Mouse (Mus musculus): Measurements from ENCODE around the gene Snap47. TPM values are rescaled to one million over a fixed set of nuclear protein-coding genes. Genes with fewer than 3 reads are reported as not detected.
A peak's percentile ranks its signal among the peaks of the same experiment; 100 is the strongest.

Snap47 gene
- polyA plus RNA-seq, 1 experiment from 2014 or later = 448 TPM

DNA sequence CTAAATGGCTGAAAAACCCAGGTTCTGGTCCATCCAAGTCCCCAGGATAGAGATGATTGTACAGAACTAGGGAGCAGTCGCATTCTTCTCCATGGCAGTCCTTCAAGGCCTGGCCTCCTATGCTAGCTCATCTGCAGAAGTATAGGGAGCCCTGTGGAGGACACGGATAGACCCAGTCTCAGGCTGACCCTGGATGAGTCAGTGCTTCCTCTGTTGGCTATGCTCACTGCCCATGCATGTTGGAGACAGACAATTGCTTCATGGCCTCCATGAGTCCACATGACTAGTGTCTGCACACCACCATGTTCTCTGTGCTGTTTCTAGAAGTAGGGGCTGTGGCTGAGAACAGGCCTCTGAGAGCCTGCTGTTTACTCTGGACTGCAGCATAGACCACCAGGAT lies 5.4 kb upstream of the Snap47 start:
- H3K9ac ChIP-seq = no peak overlapping the region
- H3K9me3 ChIP-seq = no peaks in the 10 kb centered on the region
- H3K36me3 ChIP-seq = peaks cover 81% of the 10 kb centered on the region
- H3K27ac ChIP-seq = no peak overlapping the region
- H3K27me3 ChIP-seq = no peaks in the 10 kb centered on the region
- WGBS = 87% methylated on average over 2 of the region's 2 CpGs
- ATAC-seq (ENCODE audit: low FRiP score) = no peak
- peaks cover 5% of the 10 kb centered on the region for H3K4me1 ChIP-seq (replicated peaks)
- no peak overlapping the region for H3K4me2 ChIP-seq
- no peak overlapping the region for H3K4me3 ChIP-seq

DNA sequence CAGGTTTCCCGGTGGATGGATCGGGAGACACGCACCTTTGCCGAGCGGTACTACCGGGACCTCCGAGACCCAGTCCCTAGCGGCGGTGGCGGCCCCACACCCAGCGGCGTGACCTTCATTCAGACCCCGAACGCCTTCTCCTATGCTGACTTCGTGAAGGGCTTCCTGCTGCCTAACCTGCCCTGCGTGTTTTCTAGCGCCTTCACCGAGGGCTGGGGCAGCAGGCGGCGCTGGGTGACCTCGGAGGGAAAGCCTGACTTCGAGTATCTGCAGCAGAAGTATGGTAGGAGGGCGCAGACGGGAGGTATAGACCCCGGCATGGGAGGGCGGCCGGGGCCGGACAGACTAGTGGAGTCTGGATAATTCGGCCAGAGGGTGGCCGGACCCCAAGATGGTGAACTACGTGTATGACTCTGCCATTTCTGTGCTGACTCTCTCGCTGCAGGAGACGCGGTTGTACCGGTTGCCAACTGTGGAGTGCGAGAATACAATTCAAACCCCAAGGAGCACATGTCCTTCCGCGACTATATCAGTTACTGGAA lies 685 bp downstream of the Snap47 start:
- peak overlapping the region; percentile 93 for H3K27ac ChIP-seq
- H3K36me3 ChIP-seq = peaks cover 37% of the 10 kb centered on the region
- whole genome bisulfite sequencing = 1% methylated on average over 38 of the region's 38 CpGs
- H3K4me1 ChIP-seq (replicated peaks) = peaks cover 33% of the 10 kb centered on the region
- H3K4me3 ChIP-seq = peak overlapping the region; percentile 83
- H3K9ac ChIP-seq = peak overlapping the region; percentile 83
- H3K4me2 ChIP-seq = peak overlapping the region; percentile 95
- peak; percentile 80 for ATAC-seq (ENCODE audit: low FRiP score)
- H3K27me3 ChIP-seq = no peaks in the 10 kb centered on the region
- no peaks in the 10 kb centered on the region for H3K9me3 ChIP-seq

GRCm38 (mm10) chr11:59449741-59450229 lies 1.2 kb downstream of the Snap47 start, which contains the start of gene Jmjd4:
Gene Jmjd4 (plus strand): TSS chr11:59450045.
- WGBS = 0% methylated on average over 31 of the region's 40 CpGs
- Histone ChIP-seq H3K4me2 (peak within 1 kb of the TSS; percentile 95), H3K27me3 (no peaks in the 10 kb centered on the region), H3K9ac (peak within 1 kb of the TSS; percentile 83), H3K4me1 (replicated peaks) (peaks cover 33% of the 10 kb centered on the region), H3K9me3 (no peaks in the 10 kb centered on the region), H3K4me3 (peak within 1 kb of the TSS; percentile 83), H3K36me3 (peaks cover 36% of the 10 kb centered on the region), H3K27ac (peak within 1 kb of the TSS; percentile 93)
- ATAC-seq (ENCODE audit: low FRiP score) = peak; percentile 98

GRCm38 (mm10) chr11:59443102-59443501 lies 7.9 kb downstream of the Snap47 start:
- Histone ChIP-seq H3K9me3 (no peaks in the 10 kb centered on the region), H3K4me2 (no peak overlapping the region), H3K9ac (no peak overlapping the region), H3K4me3 (no peak overlapping the region), H3K36me3 (peaks cover 38% of the 10 kb centered on the region), H3K27me3 (no peaks in the 10 kb centered on the region), H3K27ac (no peak overlapping the region), H3K4me1 (replicated peaks) (peaks cover 5% of the 10 kb centered on the region)
- no peak for ATAC-seq (ENCODE audit: low FRiP score)

- H3K9me3 ChIP-seq = no peaks in the 10 kb centered on the region; the same call in 1 of the 2 replicates
- no peak overlapping the region for H3K27ac ChIP-seq
- no peak overlapping the region for H3K4me2 ChIP-seq
- no peak overlapping the region for H3K9ac ChIP-seq
- no peak overlapping the region for H3K4me3 ChIP-seq
- no peak for ATAC-seq (ENCODE audit: low FRiP score)
- 97% methylated on average over 12 of the region's 12 CpGs for WGBS
- H3K36me3 ChIP-seq = peaks cover 70% of the 10 kb centered on the region
- 0 out of 2 replicates have a peak, but pooled peaks cover 5% of the 10 kb centered on the region for H3K4me1 ChIP-seq (replicated peaks)
- H3K27me3 ChIP-seq = no peaks in the 10 kb centered on the region
Measured at GRCm38 (mm10) chr11:59437954-59438353, 13.0 kb downstream of the Snap47 start.

DNA sequence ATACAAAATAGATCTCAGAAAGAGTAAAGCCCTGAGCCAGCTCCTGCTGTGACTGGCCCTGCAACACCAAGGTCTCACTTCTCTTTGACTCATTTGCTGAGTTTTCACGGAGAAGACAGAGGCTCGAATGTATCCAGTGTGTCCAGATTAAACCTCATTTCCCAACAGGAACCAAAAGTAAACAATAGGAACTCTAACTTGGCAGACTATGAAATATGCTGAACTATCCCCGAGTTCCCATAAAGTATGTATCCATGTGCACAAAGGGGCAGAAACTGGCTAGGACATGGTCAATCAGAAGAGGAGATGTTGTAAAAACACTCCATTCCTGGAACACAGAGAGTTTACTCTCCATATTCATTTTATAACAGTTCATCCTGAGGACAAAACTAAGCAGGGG lies 18.7 kb downstream of the Snap47 start:
- Histone ChIP-seq H3K27me3 (no peaks in the 10 kb centered on the region), H3K9ac (no peak overlapping the region), H3K4me3 (no peak overlapping the region), H3K27ac (no peak overlapping the region), H3K4me2 (no peak overlapping the region), H3K36me3 (peaks cover 82% of the 10 kb centered on the region), H3K9me3 (no peaks in the 10 kb centered on the region; the same call in 1 of the 2 replicates), H3K4me1 (replicated peaks) (0 out of 2 replicates have a peak, but pooled peaks cover 13% of the 10 kb centered on the region)
- 76% methylated on average over 3 of the region's 3 CpGs for WGBS
- no peak for ATAC-seq (ENCODE audit: low FRiP score)

DNA sequence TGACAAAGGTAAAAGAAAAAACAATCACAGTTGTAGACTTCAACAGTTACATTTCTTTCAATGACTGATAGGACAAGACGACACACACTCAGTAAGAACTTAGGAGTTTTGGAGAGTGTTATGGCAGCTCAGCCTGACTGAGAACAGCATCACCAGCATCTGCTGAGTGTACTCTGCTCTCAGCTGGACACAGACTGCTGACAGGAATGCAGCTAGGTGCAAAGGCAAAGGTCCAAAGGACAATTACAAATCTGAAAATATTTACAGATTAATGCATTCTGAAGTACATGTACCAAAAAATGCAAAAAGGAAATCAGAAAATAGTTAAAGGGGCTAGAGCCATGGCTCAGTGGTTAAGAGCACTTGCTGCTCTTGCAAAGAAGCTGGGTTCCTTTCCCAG lies 21.0 kb downstream of the Snap47 start:
- Histone ChIP-seq H3K4me2 (no peak overlapping the region), H3K27ac (no peak overlapping the region), H3K9me3 (no peaks in the 10 kb centered on the region), H3K36me3 (peaks cover 86% of the 10 kb centered on the region), H3K4me3 (no peak overlapping the region), H3K27me3 (no peaks in the 10 kb centered on the region), H3K9ac (no peak overlapping the region), H3K4me1 (replicated peaks) (peaks cover 22% of the 10 kb centered on the region; the same call in 1 of the 2 replicates)
- WGBS = 83% methylated on average over 1 of the region's 1 CpGs
- no peak for ATAC-seq (ENCODE audit: low FRiP score)

DNA sequence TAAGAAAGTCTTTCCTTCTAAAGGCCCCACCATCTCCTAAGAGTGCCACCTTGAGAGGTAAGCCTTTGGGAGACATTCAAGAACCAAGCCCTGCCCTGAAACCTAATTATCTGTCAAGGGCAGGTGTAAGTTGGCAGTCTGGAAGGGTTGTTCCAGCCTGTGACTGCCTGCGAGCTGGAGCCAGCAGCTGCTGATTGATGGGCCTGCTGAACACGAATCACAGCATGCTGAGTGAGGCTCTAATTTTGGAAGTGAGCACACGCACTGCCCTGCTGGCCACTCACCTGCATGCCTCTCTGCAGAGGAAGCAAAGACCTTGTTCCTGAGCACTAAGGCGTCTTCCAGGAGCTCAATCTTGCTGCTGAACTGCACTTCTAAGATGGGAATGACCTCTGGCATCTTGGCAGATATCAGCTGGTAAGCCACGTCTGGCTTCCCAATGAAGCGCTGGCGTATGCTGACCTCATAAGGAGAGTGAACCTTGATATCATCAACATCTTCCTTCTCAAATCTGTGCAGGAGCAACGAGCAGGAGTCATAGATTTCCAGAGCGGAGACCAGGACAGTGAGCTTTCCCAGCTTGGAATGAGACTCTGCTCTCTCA lies 22.8 kb downstream of the Snap47 start:
- H3K36me3 ChIP-seq = peaks cover 85% of the 10 kb centered on the region
- no peaks in the 10 kb centered on the region for H3K27me3 ChIP-seq
- 89% methylated on average over 9 of the region's 9 CpGs for WGBS
- H3K9ac ChIP-seq = no peak overlapping the region
- H3K4me3 ChIP-seq = no peak overlapping the region
- peaks cover 26% of the 10 kb centered on the region for H3K4me1 ChIP-seq (replicated peaks)
- ATAC-seq (ENCODE audit: low FRiP score) = no peak
- no peak overlapping the region for H3K27ac ChIP-seq
- no peaks in the 10 kb centered on the region for H3K9me3 ChIP-seq
- H3K4me2 ChIP-seq = no peak overlapping the region

GRCm38 (mm10) chr11:59425671-59426101 lies 25.3 kb downstream of the Snap47 start:
- Histone ChIP-seq H3K36me3 (peaks cover 88% of the 10 kb centered on the region), H3K9me3 (no peaks in the 10 kb centered on the region), H3K4me1 (replicated peaks) (peaks cover 17% of the 10 kb centered on the region), H3K27ac (no peak overlapping the region), H3K4me3 (no peak overlapping the region), H3K4me2 (no peak overlapping the region), H3K27me3 (no peaks in the 10 kb centered on the region), H3K9ac (no peak overlapping the region)
- ATAC-seq (ENCODE audit: low FRiP score) = no peak
- 72% methylated on average over 7 of the region's 7 CpGs for WGBS

DNA sequence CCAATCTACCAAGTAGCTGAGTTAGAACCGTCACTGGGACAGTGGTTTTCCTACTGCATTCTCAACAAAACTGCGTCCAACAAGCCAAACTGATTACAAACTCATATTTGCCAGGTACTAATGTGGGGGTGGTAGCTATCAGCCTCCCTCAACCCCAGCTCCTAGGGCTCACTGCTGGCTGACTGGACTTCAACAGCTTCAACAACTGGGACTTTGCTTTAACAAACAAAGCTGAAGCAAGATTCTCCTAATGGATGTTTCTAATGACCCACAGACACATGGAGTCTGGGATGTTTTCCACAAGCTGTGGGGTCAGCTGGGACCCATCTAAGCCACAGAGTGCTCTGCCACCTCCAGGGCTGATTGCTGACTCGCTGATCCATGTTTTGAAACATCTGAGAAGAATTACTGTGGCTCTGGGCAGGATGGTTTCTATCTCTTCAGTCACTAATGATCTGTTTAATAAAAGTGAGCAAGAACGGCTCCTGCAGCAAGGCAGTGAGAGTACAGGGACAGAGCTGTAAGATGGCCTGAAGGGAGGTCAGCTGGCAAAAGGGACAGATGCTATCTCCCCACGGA lies 27.9 kb downstream of the Snap47 start:
- no peak for ATAC-seq (ENCODE audit: low FRiP score)
- Histone ChIP-seq H3K27me3 (no peaks in the 10 kb centered on the region), H3K9me3 (no peaks in the 10 kb centered on the region), H3K4me3 (no peak overlapping the region), H3K4me2 (no peak overlapping the region), H3K4me1 (replicated peaks) (peaks cover 17% of the 10 kb centered on the region), H3K27ac (peak overlapping the region; percentile 12; the same call in 1 of the 2 replicates), H3K9ac (0 out of 2 replicates have a peak overlapping the region, but pooled peaks have one; percentile 19), H3K36me3 (peaks cover 96% of the 10 kb centered on the region)
- 76% methylated on average over 5 of the region's 5 CpGs for WGBS

DNA sequence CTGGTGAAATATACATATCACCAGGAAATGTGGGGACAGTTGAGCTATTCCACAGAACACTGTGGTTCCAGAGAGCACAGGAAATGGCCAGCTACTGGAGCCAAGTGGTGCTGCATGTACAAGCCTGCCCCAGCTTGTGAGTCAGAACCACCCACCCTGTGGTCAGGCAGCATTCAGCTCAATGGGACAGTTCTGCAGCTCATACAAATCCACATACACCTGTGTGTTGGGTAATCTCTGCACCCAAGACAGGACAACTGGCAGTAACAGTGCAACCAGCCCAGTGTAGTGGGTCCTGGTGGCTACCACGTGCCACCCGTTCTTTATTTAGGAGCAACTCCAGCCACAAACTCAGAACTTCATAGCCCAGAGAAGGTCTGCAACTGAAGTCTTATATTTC lies 29.0 kb downstream of the Snap47 start:
- Histone ChIP-seq H3K4me1 (replicated peaks) (peaks cover 17% of the 10 kb centered on the region), H3K27ac (no peak overlapping the region), H3K9me3 (no peaks in the 10 kb centered on the region), H3K4me2 (no peak overlapping the region), H3K36me3 (peaks cover 94% of the 10 kb centered on the region), H3K4me3 (no peak overlapping the region), H3K27me3 (no peaks in the 10 kb centered on the region), H3K9ac (no peak overlapping the region)
- WGBS = 96% methylated on average over 2 of the region's 2 CpGs
- no peak for ATAC-seq (ENCODE audit: low FRiP score)

DNA sequence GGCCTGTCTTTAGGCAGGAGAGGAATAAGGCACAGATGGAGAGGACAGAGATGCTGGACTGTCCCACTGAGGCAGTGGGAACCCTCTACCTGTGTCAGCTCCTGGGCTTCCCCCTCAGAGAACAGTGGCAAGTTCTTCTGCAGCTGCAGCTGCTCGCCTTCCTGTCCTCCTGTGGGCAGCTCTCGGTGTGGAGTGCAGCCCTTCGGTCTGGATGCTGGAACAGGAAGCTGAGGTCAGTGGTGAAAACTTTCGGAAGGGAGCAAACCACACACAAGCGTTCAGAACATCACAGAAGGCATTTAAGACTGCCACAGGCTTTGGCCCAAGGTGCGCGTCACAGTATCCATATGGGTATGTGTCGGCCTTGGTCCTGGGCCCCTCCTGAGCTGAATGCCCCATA lies 29.6 kb downstream of the Snap47 start:
- Histone ChIP-seq H3K27me3 (no peaks in the 10 kb centered on the region), H3K4me1 (replicated peaks) (peaks cover 17% of the 10 kb centered on the region), H3K9me3 (no peaks in the 10 kb centered on the region), H3K36me3 (peaks cover 94% of the 10 kb centered on the region), H3K9ac (no peak overlapping the region), H3K4me3 (no peak overlapping the region), H3K27ac (no peak overlapping the region), H3K4me2 (no peak overlapping the region)
- 91% methylated on average over 8 of the region's 8 CpGs for WGBS
- no peak for ATAC-seq (ENCODE audit: low FRiP score)

Data from hindbrain, embryonic 13.5 days (tissue).